Mouse (Mus musculus): ENCODE measurements around the gene Ccl17. TPM values are rescaled to one million over a fixed set of nuclear protein-coding genes. Genes with fewer than 3 reads are reported as not detected.

Gene Ccl17
- 1 to 10 TPM; 4.4 TPM for polyA plus RNA-seq (2012; fragmentation: generic; extraction: Trizol)

DNA sequence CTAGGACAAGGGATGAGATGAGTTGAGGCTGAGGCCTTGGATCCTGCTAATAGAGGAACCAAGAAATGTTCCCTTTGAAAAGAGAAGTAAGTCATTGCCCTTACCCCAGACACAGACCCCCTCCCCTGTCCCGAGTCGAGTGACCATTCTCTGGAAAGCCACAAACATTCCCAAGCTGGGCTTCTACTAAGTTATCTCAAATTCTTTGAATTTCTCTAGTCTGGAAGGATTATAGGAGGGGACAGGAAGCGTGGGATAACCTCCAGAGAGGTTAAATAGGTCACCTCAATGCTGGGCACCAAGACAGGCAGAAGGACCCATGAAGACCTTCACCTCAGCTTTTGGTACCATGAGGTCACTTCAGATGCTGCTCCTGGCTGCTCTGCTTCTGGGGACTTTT, at the start of gene Ccl17:
TSS of gene Ccl17 (plus strand) at position 301 of the 400 bp plus-strand sequence.

DNA sequence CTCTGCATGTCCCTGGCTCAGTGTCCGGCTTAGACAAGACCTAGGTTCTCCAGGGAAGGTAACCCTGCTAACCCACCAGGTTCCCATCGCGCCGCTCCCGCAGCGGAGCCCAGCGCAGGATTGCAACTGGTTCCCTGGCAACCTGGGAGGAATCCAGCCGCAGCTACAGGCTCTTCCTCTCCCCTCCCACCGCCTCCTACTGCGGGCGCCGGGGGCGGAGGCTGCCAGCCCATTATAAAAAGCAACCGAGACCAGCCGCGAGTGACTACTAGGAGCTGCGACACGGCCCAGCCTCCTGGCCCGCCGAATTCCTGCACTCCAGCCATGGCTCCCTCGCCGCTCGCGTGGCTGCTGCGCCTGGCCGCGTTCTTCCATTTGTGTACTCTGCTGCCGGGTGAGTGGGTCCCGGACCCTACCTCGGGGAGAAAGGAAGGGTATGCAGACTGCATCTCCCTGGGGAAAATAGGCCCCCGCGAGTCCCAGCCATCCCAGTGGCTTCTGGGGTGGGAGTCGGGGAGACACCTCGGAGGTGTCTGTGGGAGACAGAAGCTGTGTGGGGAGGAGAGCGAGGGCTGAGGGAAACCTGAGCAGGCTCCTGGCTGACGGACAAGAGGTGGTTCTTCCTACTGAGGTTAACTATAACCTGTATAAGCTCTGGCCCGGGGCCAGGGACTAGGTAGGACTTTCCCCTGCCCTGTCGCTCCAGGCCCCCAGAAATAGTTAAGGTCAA, 38.1 kb upstream of the Ccl17 start, which contains the start of gene Cx3cl1:
TSS of gene Cx3cl1 (plus strand) at position 69 of the 730 bp plus-strand sequence.

DNA sequence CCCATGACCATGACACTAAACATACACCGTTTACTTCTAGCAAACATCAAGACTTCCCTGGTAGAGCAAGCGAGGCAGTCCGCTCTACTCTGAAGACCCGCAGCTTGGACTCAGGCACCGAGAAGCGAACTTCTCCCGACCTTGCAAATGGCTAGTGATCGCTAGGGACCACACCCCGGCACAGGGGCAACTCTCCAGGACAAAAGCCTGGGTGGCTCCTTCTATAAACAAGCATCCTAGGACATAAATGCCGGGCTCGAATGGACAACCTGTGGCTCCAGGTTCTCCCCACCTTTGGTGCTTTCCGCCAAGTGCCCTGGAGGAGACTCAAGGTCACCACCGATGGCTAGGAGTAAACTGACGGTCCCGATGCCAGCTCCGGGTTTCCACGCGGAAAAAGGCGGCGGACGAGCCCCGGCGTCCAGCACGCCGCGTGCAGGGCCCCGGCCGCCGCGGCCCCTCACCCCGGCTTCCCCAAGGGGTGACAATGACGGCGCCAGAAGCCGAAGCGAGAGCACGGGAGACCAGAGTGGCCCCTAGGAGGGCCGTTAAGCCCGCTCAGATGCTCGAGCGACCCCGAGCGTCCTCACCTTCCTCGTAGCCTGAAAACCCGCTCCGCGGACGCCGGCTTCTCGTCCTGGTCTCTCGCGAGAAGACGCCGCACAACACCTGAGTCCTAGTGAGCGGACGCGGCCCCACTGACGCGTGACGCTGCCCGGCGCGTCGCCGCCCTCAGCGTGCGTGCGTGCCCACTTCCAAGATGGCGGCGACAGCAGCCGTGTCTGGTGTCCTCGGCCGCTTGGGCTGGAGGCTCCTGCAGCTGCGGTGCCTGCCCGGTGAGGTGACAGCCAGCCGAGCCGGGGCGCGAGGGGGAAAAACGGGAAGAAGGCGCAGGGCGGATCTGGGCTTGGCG, 27.7 kb downstream of the Ccl17 start, which contains the start of the genes Coq9 and Ciapin1:
TSS of gene Coq9 (plus strand) at position 660 of the 913 bp plus-strand sequence.
TSS of gene Ciapin1 (minus strand) at position 697 of the 913 bp plus-strand sequence.

DNA sequence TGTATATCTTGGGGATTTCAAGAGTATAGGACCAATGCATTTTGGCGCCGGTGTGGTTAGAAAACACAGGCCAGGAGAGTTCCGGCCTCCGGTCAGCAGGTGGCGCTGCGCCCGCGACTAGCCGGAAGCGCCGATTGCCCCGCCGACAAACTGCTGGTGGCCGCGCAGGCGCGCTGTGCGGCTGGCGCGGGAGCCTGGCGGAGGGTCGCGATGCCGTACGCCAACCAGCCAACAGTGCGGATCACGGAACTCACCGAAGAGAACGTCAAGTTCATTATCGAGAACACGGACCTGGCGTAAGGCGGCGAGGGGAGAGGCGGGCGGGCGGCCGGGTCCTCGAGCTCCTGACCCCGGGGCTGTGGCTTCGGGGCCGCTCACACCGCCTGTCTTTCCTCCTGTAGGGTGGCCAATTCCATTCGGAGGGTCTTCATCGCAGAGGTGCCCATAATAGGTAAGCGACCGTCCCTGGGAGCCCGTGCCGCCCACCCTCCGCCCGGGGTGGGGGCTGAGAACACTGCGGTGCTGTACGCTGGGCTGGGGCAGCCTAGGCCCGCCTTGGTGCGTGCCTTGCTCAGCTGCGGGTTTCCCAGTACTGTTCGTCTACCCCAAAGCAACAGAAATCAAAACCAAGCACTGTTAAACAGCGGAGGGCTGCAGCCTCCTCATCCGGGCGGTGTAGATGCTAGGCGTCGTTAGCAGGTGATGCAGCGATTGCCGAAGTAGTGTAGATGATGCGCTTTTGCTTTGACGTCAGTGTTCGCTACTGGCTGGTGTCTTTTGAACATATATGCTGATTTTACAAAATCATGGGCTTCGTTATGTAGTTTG, 47.3 kb downstream of the Ccl17 start, which contains the start of gene Polr2c:
TSS of gene Polr2c (plus strand) at position 105 of the 828 bp plus-strand sequence.

Other genes starting within 250 kb of the Ccl17 start
- 1 to 10 TPM in 1 of 2 experiments, under 1 TPM in 1; 0.54 to 6.9 TPM for gene Rspry1, start 208.5 kb upstream of the Ccl17 start, polyA plus RNA-seq (2012; fragmentation: generic; extraction: Trizol)
- gene Fam192a, start 208.5 kb upstream of the Ccl17 start, polyA plus RNA-seq (2012; fragmentation: generic; extraction: Trizol), result 10 to 100 TPM; 12.5 to 33.9 TPM
- 10 to 100 TPM; 30.0 to 81.2 TPM for gene Arl2bp, start 143.9 kb upstream of the Ccl17 start, polyA plus RNA-seq (2012; fragmentation: generic; extraction: Trizol)
- under 1 TPM; 0.32 to 0.37 TPM for gene Pllp, start 114.2 kb upstream of the Ccl17 start, polyA plus RNA-seq (2012; fragmentation: generic; extraction: Trizol)
- not detected for gene Ccl22, start 64.9 kb upstream of the Ccl17 start, polyA plus RNA-seq (2012; fragmentation: generic; extraction: Trizol)
- 100 to 1,000 TPM in 1 of 2 experiments, 10 to 100 TPM in 1; 16.1 to 126 TPM for gene Cx3cl1, start 38.4 kb upstream of the Ccl17 start, polyA plus RNA-seq (2012; fragmentation: generic; extraction: Trizol)
- 10 to 100 TPM; 19.7 to 59.9 TPM for gene Coq9, start 27.9 kb downstream of the Ccl17 start, polyA plus RNA-seq (2012; fragmentation: generic; extraction: Trizol)
- gene Ciapin1, start 27.9 kb downstream of the Ccl17 start, polyA plus RNA-seq (2012; fragmentation: generic; extraction: Trizol), result 10 to 100 TPM; 31.2 to 79.3 TPM
- gene Polr2c, start 47.0 kb downstream of the Ccl17 start, polyA plus RNA-seq (2012; fragmentation: generic; extraction: Trizol), result 10 to 100 TPM; 63.1 to 72.9 TPM
- gene Dok4, start 65.9 kb downstream of the Ccl17 start, polyA plus RNA-seq (2012; fragmentation: generic; extraction: Trizol), result 1 to 10 TPM; 2.9 to 9.3 TPM
- gene Ccdc102a, start 107.6 kb downstream of the Ccl17 start, polyA plus RNA-seq (2012; fragmentation: generic; extraction: Trizol), result 10 to 100 TPM; 14.2 to 48.4 TPM
- gene Adgrg5, start 113.2 kb downstream of the Ccl17 start, polyA plus RNA-seq (2012; fragmentation: generic; extraction: Trizol), result under 1 TPM in 1 of 2 experiments, not detected in 1; 0.04 TPM
- 1 to 10 TPM; 1.2 to 1.9 TPM for gene Adgrg1, start 164.3 kb downstream of the Ccl17 start, polyA plus RNA-seq (2012; fragmentation: generic; extraction: Trizol)
- under 1 TPM in 1 of 2 experiments, not detected in 1; 0.01 TPM for gene Adgrg3, start 207.2 kb downstream of the Ccl17 start, polyA plus RNA-seq (2012; fragmentation: generic; extraction: Trizol)
- not detected for gene Drc7, start 244.7 kb downstream of the Ccl17 start, polyA plus RNA-seq (2012; fragmentation: generic; extraction: Trizol)